Mouse (Mus musculus): ENCODE measurements around the gene Lars2. TPM values are rescaled to one million over a fixed set of nuclear protein-coding genes. Genes with fewer than 3 reads are reported as not detected.

Gene Lars2
- total RNA-seq, 1 experiment, result 28,940 TPM

DNA sequence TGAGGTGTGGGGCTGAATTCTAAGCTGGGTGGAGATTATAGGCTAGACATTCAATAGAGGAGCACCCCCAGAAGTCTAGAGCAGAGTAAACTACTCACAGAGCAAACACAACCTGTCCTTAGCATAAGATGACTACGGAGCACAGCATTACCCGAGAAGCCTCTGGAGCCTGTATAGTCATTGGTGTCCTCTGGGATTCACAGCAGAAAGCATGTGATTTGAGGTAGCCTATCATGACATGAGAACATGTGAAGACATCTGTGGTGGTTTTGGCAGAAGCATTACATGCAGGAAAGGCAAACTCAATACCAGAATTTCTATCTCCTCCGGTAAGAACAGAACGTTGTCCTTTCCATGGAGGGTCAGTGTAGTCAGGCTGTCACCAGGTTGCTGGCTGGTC is 118.8 kb downstream of the Lars2 start:
- TF ChIP-seq CHD2 (IDR thresholded peaks at IDR 0.05; ENCODE audit: low read depth, low read length) (no peak), ZNF384 (IDR thresholded peaks at IDR 0.05; ENCODE audit: low read depth, low read length) (no peak), HCFC1 (IDR thresholded peaks at IDR 0.05; ENCODE audit: borderline replicate concordance, insufficient read depth, low read length) (no peak), MAFK (IDR thresholded peaks at IDR 0.05; ENCODE audit: insufficient read depth, low read depth, low read length) (no peak), ZC3H11A (IDR thresholded peaks at IDR 0.05; ENCODE audit: borderline replicate concordance, low read depth, low read length) (no peak)
- in situ Hi-C loops (cut with MboI; ENCODE audit: low sequenced_read_pairs in 2 of 2, unreplicated experiment in 2 of 2), result no loop called here
- Histone ChIP-seq H3K4me1 (ENCODE audit: control insufficient read depth in 2 of 2, insufficient read depth in 2 of 2, low read length in 2 of 2, poor library complexity in 1 of 2) (no peaks in the 10 kb centered on the region), H3K27ac (ENCODE audit: insufficient read depth, low read depth, low read length, poor library complexity, severe bottlenecking) (no peak overlapping the region), H3K9ac (ENCODE audit: insufficient read depth, low read depth, low read length, poor library complexity, severe bottlenecking) (no peak overlapping the region), H3K4me3 (ENCODE audit: insufficient read depth in 1 of 2, low read depth in 1 of 2, low read length in 2 of 2, poor library complexity in 1 of 2, severe bottlenecking in 1 of 2) (no peak overlapping the region), H3K36me3 (ENCODE audit: control insufficient read depth, insufficient read depth, low read length, poor library complexity, severe bottlenecking) (peaks cover 3% of the 10 kb centered on the region; the same call in 1 of the 2 replicates), H3K9me3 (ENCODE audit: control insufficient read depth, insufficient read depth, low read depth, low read length) (no peaks in the 10 kb centered on the region)
- no peak for DNase-seq (ENCODE audit: low read depth, low spot score)

- Histone ChIP-seq H3K36me3 (ENCODE audit: control insufficient read depth, insufficient read depth, low read length, poor library complexity, severe bottlenecking) (no peaks in the 10 kb centered on the region; the same call in 1 of the 2 replicates), H3K4me3 (ENCODE audit: insufficient read depth in 1 of 2, low read depth in 1 of 2, low read length in 2 of 2, poor library complexity in 1 of 2, severe bottlenecking in 1 of 2) (no peak overlapping the region), H3K27ac (ENCODE audit: insufficient read depth, low read depth, low read length, poor library complexity, severe bottlenecking) (no peak overlapping the region), H3K4me1 (ENCODE audit: control insufficient read depth in 2 of 2, insufficient read depth in 2 of 2, low read length in 2 of 2, poor library complexity in 1 of 2) (peaks cover 0 to 7% of the 10 kb centered on the region in 2 experiments; a peak in 1 of 4 replicates), H3K9ac (ENCODE audit: insufficient read depth, low read depth, low read length, poor library complexity, severe bottlenecking) (no peak overlapping the region), H3K9me3 (ENCODE audit: control insufficient read depth, insufficient read depth, low read depth, low read length) (no peaks in the 10 kb centered on the region)
- TF ChIP-seq ZNF384 (IDR thresholded peaks at IDR 0.05; ENCODE audit: low read depth, low read length), result no peak
- no peak for TF ChIP-seq ZC3H11A (IDR thresholded peaks at IDR 0.05; ENCODE audit: borderline replicate concordance, low read depth, low read length)
- no peak for TF ChIP-seq HCFC1 (IDR thresholded peaks at IDR 0.05; ENCODE audit: borderline replicate concordance, insufficient read depth, low read length)
- in situ Hi-C loops (cut with MboI; ENCODE audit: low sequenced_read_pairs in 2 of 2, unreplicated experiment in 2 of 2), result no loop called here
- no peak for DNase-seq (ENCODE audit: low read depth, low spot score)
Observed at GRCm38 (mm10) chr9:123486635-123487034, 119.9 kb downstream of the Lars2 start.

DNA sequence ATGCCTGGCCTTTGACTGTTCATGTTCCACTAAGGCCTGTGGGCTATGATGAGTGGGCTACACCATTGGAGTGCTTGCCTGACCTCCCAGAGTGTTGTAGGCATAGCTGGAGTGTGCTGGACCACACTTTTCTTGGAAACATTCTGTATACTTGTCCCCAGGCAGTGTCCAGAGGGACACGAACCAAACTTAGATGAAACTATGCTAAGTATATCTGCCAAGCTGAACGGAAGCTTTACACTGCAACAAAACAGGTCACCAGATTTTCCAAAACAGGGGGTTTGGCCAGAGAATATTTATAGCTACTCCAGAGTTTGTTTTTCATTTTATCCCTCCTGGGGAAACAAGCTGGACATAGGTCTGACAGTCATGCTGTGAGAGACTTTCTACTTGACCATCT is 122.3 kb downstream of the Lars2 start:
- Histone ChIP-seq H3K36me3 (ENCODE audit: control insufficient read depth, insufficient read depth, low read length, poor library complexity, severe bottlenecking) (no peaks in the 10 kb centered on the region; the same call in 1 of the 2 replicates), H3K9ac (ENCODE audit: insufficient read depth, low read depth, low read length, poor library complexity, severe bottlenecking) (no peak overlapping the region), H3K27ac (ENCODE audit: insufficient read depth, low read depth, low read length, poor library complexity, severe bottlenecking) (no peak overlapping the region), H3K4me1 (ENCODE audit: control insufficient read depth in 2 of 2, insufficient read depth in 2 of 2, low read length in 2 of 2, poor library complexity in 1 of 2) (peaks cover 0 to 7% of the 10 kb centered on the region in 2 experiments; a peak in 1 of 4 replicates), H3K4me3 (ENCODE audit: insufficient read depth in 1 of 2, low read depth in 1 of 2, low read length in 2 of 2, poor library complexity in 1 of 2, severe bottlenecking in 1 of 2) (no peak overlapping the region), H3K9me3 (ENCODE audit: control insufficient read depth, insufficient read depth, low read depth, low read length) (no peaks in the 10 kb centered on the region)
- no peak for TF ChIP-seq ZC3H11A (IDR thresholded peaks at IDR 0.05; ENCODE audit: borderline replicate concordance, low read depth, low read length)
- no peak for TF ChIP-seq CHD2 (IDR thresholded peaks at IDR 0.05; ENCODE audit: low read depth, low read length)
- no peak for TF ChIP-seq MAFK (IDR thresholded peaks at IDR 0.05; ENCODE audit: insufficient read depth, low read depth, low read length)
- in situ Hi-C loops (cut with MboI; ENCODE audit: low sequenced_read_pairs in 2 of 2, unreplicated experiment in 2 of 2), result no loop called here
- no peak for DNase-seq (ENCODE audit: low read depth, low spot score)

DNA sequence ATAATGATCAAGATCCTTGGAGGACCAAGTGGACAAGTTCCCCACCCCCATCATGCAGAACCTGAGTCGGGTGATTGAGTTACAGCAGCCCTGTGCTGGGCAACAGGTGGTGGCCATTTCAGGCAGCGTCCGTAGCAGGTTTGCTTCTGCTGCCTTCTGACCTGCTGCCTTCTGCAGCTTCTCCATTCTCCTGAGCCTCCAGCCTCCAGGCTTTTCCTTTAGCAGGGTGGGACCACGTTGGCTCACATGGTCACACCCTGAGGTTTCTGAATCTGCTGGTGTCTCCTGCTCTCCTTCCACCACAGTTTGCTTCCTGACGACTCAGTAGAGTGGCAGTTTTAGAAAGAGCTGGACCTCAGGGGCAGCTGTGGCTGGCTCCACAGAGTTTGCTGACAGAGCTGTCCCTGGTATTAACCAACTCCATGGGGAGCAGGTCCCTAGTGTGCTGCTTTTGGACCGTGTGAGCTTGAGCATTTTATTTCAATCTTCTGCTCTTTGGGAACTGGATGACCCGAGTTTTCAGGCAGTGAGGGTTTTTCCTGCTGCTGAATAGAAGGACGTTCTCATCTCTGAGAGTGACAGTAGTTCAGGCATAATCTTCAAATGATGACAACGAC is 123.1 kb downstream of the Lars2 start:
- in situ Hi-C loops (cut with MboI; ENCODE audit: low sequenced_read_pairs in 2 of 2, unreplicated experiment in 2 of 2), result no loop called here
- peaks cover 0 to 7% of the 10 kb centered on the region in 2 experiments; a peak in 1 of 4 replicates for H3K4me1 ChIP-seq (ENCODE audit: control insufficient read depth in 2 of 2, insufficient read depth in 2 of 2, low read length in 2 of 2, poor library complexity in 1 of 2)
- H3K9me3 ChIP-seq (ENCODE audit: control insufficient read depth, insufficient read depth, low read depth, low read length), result no peaks in the 10 kb centered on the region
- DNase-seq (ENCODE audit: low read depth, low spot score), result no peak
- no peaks in the 10 kb centered on the region; the same call in 1 of the 2 replicates for H3K36me3 ChIP-seq (ENCODE audit: control insufficient read depth, insufficient read depth, low read length, poor library complexity, severe bottlenecking)
- no peak overlapping the region for H3K4me3 ChIP-seq (ENCODE audit: insufficient read depth in 1 of 2, low read depth in 1 of 2, low read length in 2 of 2, poor library complexity in 1 of 2, severe bottlenecking in 1 of 2)
- H3K9ac ChIP-seq (ENCODE audit: insufficient read depth, low read depth, low read length, poor library complexity, severe bottlenecking), result no peak overlapping the region
- H3K27ac ChIP-seq (ENCODE audit: insufficient read depth, low read depth, low read length, poor library complexity, severe bottlenecking), result no peak overlapping the region
- TF ChIP-seq CHD2 (IDR thresholded peaks at IDR 0.05; ENCODE audit: low read depth, low read length) (no peak), HCFC1 (IDR thresholded peaks at IDR 0.05; ENCODE audit: borderline replicate concordance, insufficient read depth, low read length) (no peak), ZC3H11A (IDR thresholded peaks at IDR 0.05; ENCODE audit: borderline replicate concordance, low read depth, low read length) (no peak), MAFK (IDR thresholded peaks at IDR 0.05; ENCODE audit: insufficient read depth, low read depth, low read length) (no peak), ZNF384 (IDR thresholded peaks at IDR 0.05; ENCODE audit: low read depth, low read length) (no peak)
